Mouse (Mus musculus) intestine, embryonic 15.5 days (tissue): ENCODE measurements around the gene Fhl3. TPM values are rescaled to one million over a fixed set of nuclear protein-coding genes. Genes with fewer than 3 reads are reported as not detected.

Experiments used
- ATAC-seq: fragments of 200-750 bp; cut with Nextera tagmentation; 2 replicates; pipeline ENCODE4 v1.8.0; 2017; ENCODE audit warnings: moderate TSS enrichment, moderate library complexity
- H3K27ac ChIP-seq: fragments of 300-500 bp; sonication (generic); 2 replicates; pipeline ENCODE4 v1.5.1; 2015; ENCODE audit warnings: mild to moderate bottlenecking, inconsistent platforms
- H3K27me3 ChIP-seq: fragments of 300-500 bp; sonication (generic); replicated peaks from 2 replicates; pipeline ENCODE4 v1.6.1; 2015; ENCODE audit warnings: inconsistent platforms
- H3K36me3 ChIP-seq: fragments of 300-500 bp; sonication (generic); 2 replicates; pipeline ENCODE4 v1.6.1; 2015; ENCODE audit warnings: inconsistent platforms
- H3K4me1 ChIP-seq: fragments of 300-500 bp; sonication (generic); replicated peaks from 2 replicates; pipeline ENCODE4 v1.6.1; 2015; ENCODE audit warnings: inconsistent platforms
- H3K4me2 ChIP-seq: fragments of 300-500 bp; sonication (generic); replicated peaks from 2 replicates; pipeline ENCODE4 v1.6.1; 2015; ENCODE audit warnings: mild to moderate bottlenecking, inconsistent platforms
- H3K4me3 ChIP-seq: fragments of 300-500 bp; sonication (generic); replicated peaks from 2 replicates; pipeline ENCODE4 v1.5.1; 2015; ENCODE audit warnings: inconsistent platforms
- H3K9ac ChIP-seq: fragments of 300-500 bp; sonication (generic); 2 replicates; pipeline ENCODE4 v1.6.1; 2015; ENCODE audit warnings: inconsistent platforms
- H3K9me3 ChIP-seq: fragments of 300-500 bp; sonication (generic); 2 replicates; pipeline ENCODE4 v1.6.1; 2016; ENCODE audit warnings: inconsistent platforms
- WGBS: fragments of 180-500 bp; shearing (Covaris S2); methylation state at CpG from one replicate; pipeline ENCODE4 v1.1.7; 2015; 5-methylcytosine and 5-hydroxymethylcytosine counted together
- polyA plus RNA-seq: library from polyadenylated mRNA; unstranded; fragments of >200 nt; fragmentation: Nextera tagmentation; extraction: Ambion mirVana; gene quantifications from 2 replicates; pipeline ENCODE4 v1.2.1, GENCODE M21; 2015

Gene Fhl3
- polyA plus RNA-seq: 8.8 and 11.8 TPM in 2 replicates

DNA sequence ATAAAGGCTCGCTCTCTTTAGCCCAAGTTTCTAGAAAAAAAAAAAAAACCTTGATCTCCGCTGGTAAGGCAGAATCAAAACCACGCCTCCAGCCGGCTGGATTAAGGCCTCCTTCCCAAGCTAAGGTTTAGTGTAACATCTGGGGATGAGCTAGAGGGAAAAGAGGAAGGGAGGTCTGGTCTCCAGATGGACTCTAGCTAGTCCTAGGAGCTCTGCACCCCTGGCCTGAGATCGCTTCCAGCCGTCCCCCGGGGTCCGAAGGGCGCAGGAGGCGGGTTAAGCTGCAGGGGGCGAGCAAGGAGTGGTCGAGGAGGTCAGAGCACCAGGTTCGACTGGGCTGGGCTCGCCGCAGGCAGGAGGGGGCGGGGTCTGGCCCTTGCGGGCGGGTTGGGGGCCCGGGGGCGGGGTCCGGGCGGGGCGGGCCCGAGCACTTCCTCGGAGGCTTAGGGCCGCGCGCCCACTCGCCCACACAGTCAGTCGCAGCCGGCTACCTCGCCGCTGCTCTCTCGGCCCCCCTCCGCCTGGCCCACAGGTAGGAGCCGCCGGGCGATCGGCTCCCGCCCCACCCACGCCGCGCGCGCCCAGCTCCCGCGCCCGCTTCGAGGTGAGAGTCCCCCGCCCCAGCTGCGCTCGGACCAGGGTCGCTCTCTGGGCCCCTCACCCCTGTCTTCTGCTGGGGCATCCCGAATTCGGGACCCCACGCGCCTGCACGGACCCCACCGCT lies at the start of gene Fhl3:
TSS of gene Fhl3 (plus strand) at position 454 of the 724 bp plus-strand sequence.
- Histone ChIP-seq H3K4me1 (peaks cover 43% of the 10 kb centered on the region), H3K27me3 (no peaks in the 10 kb centered on the region), H3K9me3 (no peaks in the 10 kb centered on the region), H3K36me3 (no peaks in the 10 kb centered on the region), H3K4me2 (peak within 1 kb of the TSS; percentile 78), H3K4me3 (peak within 1 kb of the TSS; percentile 69), H3K27ac (peak within 1 kb of the TSS; percentile 89), H3K9ac (peak within 1 kb of the TSS; percentile 76)
- ATAC-seq: peak; percentile 79
- WGBS: 0% methylated on average over 59 of the region's 59 CpGs

DNA sequence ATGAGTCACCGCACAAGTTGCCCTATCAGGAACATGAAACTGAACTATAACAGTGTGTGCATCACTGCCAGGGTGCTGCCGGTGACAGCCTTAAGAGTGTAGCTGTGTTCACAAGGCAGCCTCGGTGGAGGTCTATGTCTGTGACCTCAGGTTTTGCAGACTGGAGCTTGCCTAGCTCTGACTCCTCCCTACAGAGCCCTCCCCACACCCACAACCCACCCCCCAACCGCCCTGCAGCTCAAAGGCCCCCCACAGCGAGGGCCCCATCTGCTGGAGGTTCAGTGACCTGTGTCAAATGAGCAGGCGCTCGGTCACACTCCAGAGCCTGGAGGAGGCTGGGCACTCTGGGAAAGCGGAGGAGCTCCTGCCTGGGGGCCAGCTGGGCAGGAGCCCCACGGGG lies 47.6 kb upstream of the Fhl3 start:
- peaks cover 50% of the 10 kb centered on the region for H3K27me3 ChIP-seq
- H3K4me2 ChIP-seq: no peak overlapping the region
- H3K4me3 ChIP-seq: no peak overlapping the region
- H3K9me3 ChIP-seq: no peaks in the 10 kb centered on the region
- ATAC-seq: no peak
- no peak overlapping the region for H3K9ac ChIP-seq
- no peaks in the 10 kb centered on the region for H3K36me3 ChIP-seq
- H3K27ac ChIP-seq: no peak overlapping the region
- 10% methylated on average over 9 of the region's 9 CpGs for WGBS
- peaks cover 18% of the 10 kb centered on the region for H3K4me1 ChIP-seq

DNA sequence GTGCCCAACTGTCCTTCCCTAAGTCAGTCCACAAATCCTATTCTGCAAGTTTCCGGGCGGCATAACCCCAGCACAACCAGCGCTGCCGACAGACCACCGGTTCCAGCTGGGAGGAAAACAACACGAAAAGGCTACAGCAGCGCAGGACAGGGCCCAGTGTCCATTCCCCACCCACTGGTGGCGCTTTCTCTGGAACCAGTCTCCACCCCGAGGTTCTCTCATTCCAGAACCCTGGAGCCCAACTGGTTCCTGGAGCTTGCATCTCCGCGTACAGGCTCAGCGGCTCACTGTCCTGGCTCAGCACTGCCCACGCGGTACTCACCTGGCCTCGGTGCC lies 44.0 kb upstream of the Fhl3 start, which contains the start of gene Pou3f1:
TSS of gene Pou3f1 (plus strand) at position 290 of the 336 bp plus-strand sequence.
- no peaks in the 10 kb centered on the region for H3K36me3 ChIP-seq
- no peak for ATAC-seq
- H3K4me1 ChIP-seq: peaks cover 32% of the 10 kb centered on the region
- H3K9ac ChIP-seq: peak within 1 kb of the TSS; percentile 28
- H3K4me3 ChIP-seq: peak within 1 kb of the TSS; percentile 65
- H3K9me3 ChIP-seq: no peaks in the 10 kb centered on the region
- H3K4me2 ChIP-seq: peak within 1 kb of the TSS; percentile 96
- no peak within 1 kb of the TSS for H3K27ac ChIP-seq
- 2% methylated on average over 15 of the region's 15 CpGs for WGBS
- H3K27me3 ChIP-seq: peaks cover 77% of the 10 kb centered on the region

DNA sequence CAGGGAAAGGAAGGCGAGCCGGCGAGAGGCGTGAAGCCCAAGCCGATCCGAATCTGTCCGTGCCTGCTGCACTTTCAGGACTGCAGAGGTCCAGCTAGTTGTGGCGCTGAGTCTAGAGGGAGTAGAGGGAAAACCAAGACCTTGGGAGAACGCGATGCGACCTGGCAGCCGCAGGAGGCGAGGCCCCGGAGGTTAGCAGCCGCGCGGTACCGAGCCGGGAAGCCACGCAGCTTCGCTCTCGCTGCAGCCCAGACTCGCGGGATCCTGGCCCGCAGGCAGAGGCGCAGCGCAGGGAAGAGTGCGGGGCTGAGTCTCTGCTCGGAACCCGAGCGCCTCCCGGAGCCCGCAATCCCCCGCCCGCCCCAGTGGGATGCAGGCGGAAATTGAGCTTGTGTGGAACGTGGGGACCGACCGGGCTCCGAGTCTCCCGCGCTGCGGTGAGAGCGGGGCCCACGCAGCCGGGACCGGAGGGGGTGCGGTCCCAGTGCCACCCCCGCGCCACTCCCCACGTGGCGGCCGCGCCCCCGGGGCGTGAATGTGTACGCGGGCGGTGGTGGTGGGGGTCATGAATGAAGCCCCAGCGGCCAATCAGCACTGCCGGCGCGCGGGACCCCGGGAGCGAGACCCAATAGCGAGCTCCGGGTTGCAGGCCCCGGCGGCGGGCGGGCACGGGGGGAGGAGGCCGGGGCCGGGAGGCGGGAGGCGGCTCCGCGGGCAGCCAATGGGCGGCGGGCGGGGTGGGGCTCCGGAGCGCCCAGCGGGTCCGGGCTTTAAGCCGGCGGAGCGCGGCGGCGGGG lies 43.4 kb upstream of the Fhl3 start:
- Histone ChIP-seq H3K4me3 (peak overlapping the region; percentile 65), H3K4me2 (peak overlapping the region; percentile 96), H3K4me1 (peaks cover 32% of the 10 kb centered on the region), H3K27me3 (peaks cover 83% of the 10 kb centered on the region), H3K36me3 (no peaks in the 10 kb centered on the region), H3K9me3 (no peaks in the 10 kb centered on the region), H3K27ac (no peak overlapping the region), H3K9ac (peak overlapping the region; percentile 28)
- under 1% methylated on average over 73 of the region's 92 CpGs for WGBS
- peak; percentile 96 for ATAC-seq

DNA sequence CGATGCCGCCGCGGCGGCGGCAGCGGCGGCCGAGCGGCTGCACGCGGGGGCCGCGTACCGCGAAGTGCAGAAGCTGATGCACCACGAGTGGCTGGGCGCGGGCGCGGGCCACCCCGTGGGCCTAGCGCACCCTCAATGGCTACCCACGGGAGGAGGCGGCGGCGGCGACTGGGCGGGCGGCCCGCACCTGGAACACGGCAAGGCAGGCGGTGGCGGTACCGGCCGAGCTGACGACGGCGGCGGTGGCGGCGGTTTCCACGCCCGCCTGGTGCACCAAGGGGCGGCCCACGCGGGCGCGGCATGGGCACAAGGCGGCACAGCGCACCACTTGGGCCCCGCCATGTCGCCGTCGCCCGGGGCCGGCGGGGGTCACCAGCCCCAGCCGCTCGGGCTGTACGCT lies 42.7 kb upstream of the Fhl3 start:
- H3K9me3 ChIP-seq: no peaks in the 10 kb centered on the region
- H3K4me1 ChIP-seq: peaks cover 32% of the 10 kb centered on the region
- peak overlapping the region; percentile 96 for H3K4me2 ChIP-seq
- WGBS: under 1% methylated on average over 50 of the region's 61 CpGs
- peaks cover 84% of the 10 kb centered on the region for H3K27me3 ChIP-seq
- no peak overlapping the region for H3K27ac ChIP-seq
- ATAC-seq: no peak; the same call in 1 of the 2 replicates
- no peaks in the 10 kb centered on the region for H3K36me3 ChIP-seq
- H3K4me3 ChIP-seq: peak overlapping the region; percentile 65
- peak overlapping the region; percentile 28; the same call in 1 of the 2 replicates for H3K9ac ChIP-seq

DNA sequence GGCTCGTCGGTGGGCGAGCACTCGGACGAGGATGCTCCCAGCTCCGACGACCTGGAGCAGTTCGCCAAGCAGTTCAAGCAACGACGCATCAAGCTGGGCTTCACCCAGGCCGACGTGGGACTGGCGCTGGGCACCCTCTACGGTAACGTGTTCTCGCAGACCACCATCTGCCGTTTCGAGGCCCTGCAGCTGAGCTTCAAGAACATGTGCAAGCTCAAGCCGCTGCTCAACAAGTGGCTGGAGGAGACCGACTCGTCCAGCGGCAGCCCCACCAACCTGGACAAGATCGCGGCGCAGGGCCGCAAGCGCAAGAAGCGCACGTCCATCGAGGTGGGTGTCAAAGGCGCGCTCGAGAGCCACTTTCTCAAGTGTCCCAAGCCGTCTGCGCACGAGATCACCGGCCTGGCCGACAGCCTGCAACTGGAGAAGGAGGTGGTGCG lies 42.1 kb upstream of the Fhl3 start:
- Histone ChIP-seq H3K27ac (no peak overlapping the region), H3K27me3 (peaks cover 90% of the 10 kb centered on the region), H3K9ac (no peak overlapping the region), H3K9me3 (no peaks in the 10 kb centered on the region), H3K4me3 (peak overlapping the region; percentile 65), H3K4me1 (peaks cover 29% of the 10 kb centered on the region), H3K4me2 (peak overlapping the region; percentile 96), H3K36me3 (no peaks in the 10 kb centered on the region)
- ATAC-seq: no peak
- under 1% methylated on average over 39 of the region's 39 CpGs for WGBS

DNA sequence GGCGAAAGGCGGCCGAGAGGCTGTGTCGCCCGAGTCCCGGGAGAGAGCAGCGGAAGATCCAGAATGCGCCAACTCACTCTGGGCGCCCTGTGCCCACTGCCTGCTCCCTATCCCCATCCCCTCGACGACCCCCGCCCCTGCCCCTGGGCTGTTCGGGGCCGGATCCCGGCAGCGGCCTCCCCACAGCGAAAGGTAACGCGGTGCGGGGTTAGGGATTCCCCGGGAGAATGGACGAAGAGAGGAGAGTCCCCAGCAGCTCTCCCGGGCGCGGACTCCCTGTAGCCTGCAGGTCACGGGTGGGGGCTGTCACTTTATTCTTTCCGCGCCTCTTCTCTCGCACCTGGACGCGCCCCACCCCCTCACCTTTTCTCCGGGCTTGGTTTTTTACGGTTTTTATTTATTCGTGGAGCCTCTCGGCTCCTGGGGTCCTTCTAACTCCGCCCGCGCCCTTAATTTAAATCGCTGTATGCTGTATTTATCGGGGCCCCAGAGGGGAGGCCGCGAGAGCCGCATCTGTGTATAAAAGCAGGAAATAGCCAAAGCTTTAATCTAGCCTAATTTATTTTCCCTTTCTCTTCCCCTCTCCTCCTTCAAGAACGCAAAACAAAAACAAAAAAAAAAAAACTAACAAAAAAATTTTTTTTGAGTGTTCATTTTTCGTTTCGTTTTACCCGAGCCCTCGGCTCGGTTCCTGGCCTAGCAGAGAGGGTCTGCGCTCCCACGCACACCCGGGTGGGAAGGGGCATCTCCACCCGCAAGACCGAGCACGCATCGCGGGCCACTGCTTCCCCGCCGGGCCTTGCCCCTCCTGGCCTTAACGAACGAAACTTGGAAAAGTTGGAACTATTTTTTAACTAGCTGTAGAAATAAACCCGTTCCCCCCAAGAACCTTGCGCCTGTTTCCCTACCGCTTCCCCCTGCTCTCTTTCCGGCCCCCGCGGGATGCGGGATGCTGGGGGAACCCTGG lies 41.0 kb upstream of the Fhl3 start:
- peaks cover 29% of the 10 kb centered on the region for H3K4me1 ChIP-seq
- H3K4me3 ChIP-seq: peak overlapping the region; percentile 22
- no peak overlapping the region for H3K27ac ChIP-seq
- no peak for ATAC-seq
- peaks cover 88% of the 10 kb centered on the region for H3K27me3 ChIP-seq
- peak overlapping the region; percentile 96 for H3K4me2 ChIP-seq
- H3K9ac ChIP-seq: no peak overlapping the region
- H3K36me3 ChIP-seq: no peaks in the 10 kb centered on the region
- no peaks in the 10 kb centered on the region for H3K9me3 ChIP-seq
- WGBS: 2% methylated on average over 67 of the region's 68 CpGs

DNA sequence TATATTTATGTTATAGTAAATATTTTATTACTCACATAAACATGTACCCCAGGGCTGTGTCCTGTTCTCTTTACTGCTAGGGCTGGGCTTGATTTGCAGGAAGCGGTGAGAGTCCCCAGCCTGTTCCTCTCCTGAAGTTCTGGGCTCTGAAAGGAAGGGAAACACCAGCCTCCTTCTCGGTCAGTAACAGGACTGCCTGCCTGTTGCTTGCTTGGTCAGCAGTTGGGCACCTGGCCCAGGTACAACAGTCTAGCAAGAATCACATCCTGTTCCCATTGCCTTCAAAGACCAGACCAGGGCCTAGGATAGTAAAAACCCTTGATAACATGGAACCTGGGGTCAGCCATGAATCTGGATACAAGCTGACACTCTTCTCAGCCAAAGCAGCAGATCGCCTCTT lies 39.9 kb upstream of the Fhl3 start:
- no peak overlapping the region for H3K4me3 ChIP-seq
- H3K36me3 ChIP-seq: no peaks in the 10 kb centered on the region
- no peak overlapping the region for H3K27ac ChIP-seq
- no peak overlapping the region for H3K4me2 ChIP-seq
- WGBS: 53% methylated on average over 3 of the region's 3 CpGs
- peaks cover 29% of the 10 kb centered on the region for H3K4me1 ChIP-seq
- no peaks in the 10 kb centered on the region for H3K9me3 ChIP-seq
- no peak overlapping the region for H3K9ac ChIP-seq
- H3K27me3 ChIP-seq: peaks cover 82% of the 10 kb centered on the region
- ATAC-seq: no peak

DNA sequence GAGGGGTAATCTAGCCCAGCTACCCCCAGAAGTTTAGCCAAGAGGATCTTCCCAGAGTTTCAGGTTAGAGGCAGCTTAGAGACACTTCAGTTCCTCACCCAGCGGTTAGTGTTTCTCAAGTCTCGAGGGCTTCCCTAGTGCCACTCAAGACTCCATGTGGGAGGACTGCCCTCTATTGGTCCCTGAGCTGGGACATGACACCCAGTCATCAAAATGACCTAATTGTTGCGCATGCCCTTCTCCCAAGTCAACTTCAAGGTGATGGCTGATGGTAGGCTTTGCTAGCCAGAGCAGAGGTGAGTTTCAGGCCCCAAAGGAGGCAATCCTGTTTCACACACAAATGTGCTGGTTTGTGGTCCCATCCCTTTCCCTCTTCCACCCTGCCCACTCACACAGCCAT lies 37.5 kb upstream of the Fhl3 start:
- no peak overlapping the region for H3K4me3 ChIP-seq
- peaks cover 13% of the 10 kb centered on the region for H3K4me1 ChIP-seq
- no peak for ATAC-seq
- 45% methylated on average over 3 of the region's 3 CpGs for WGBS
- H3K9me3 ChIP-seq: no peaks in the 10 kb centered on the region
- H3K9ac ChIP-seq: no peak overlapping the region
- H3K4me2 ChIP-seq: no peak overlapping the region
- no peak overlapping the region for H3K27ac ChIP-seq
- H3K36me3 ChIP-seq: no peaks in the 10 kb centered on the region
- peaks cover 71% of the 10 kb centered on the region for H3K27me3 ChIP-seq

DNA sequence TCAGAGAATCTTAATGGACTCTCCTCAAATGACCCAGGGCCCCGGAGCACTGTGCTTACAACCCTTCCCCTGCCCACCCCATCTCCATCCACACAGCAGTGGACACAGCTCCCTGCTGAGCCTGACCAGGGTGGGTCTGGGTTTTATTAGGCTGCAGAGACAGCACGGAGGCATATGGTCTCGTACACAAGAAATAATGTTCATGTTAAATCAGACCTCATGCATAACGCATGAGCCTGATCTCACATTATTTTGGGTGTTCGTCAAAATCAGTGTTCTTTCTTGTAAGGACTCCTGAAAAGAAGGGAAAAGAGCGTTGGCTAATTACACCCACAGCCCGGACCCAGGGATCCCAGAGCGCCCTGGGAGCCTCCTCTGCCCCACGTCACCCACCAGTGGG lies 36.3 kb upstream of the Fhl3 start:
- H3K27me3 ChIP-seq: peaks cover 61% of the 10 kb centered on the region
- no peaks in the 10 kb centered on the region for H3K36me3 ChIP-seq
- H3K4me2 ChIP-seq: no peak overlapping the region
- ATAC-seq: no peak
- H3K9ac ChIP-seq: no peak overlapping the region
- no peaks in the 10 kb centered on the region for H3K9me3 ChIP-seq
- H3K27ac ChIP-seq: no peak overlapping the region
- H3K4me1 ChIP-seq: peaks cover 4% of the 10 kb centered on the region; the same call in 1 of the 2 replicates
- WGBS: 71% methylated on average over 9 of the region's 9 CpGs
- no peak overlapping the region for H3K4me3 ChIP-seq

DNA sequence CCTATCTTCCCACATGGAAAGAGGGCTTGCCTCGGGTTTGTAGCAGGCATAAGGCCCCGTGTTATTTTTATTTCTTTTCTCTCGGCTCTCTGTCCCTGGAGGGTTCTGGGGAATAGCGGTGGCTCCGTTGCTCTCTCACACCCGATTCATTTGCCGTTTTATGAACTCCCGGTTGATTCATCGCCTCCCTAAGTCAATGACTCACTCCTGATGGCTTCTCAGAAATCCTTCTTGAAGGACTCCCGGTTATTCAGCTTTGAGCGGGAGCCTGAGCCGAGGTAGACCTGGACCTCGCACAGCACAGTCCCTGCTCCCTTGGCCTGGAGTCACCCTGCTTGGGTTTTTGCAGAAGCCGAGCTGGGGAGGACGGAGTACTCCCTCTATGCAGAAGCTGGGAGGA lies 35.9 kb upstream of the Fhl3 start:
- ATAC-seq: no peak
- Histone ChIP-seq H3K27me3 (peaks cover 57% of the 10 kb centered on the region), H3K4me3 (no peak overlapping the region), H3K36me3 (no peaks in the 10 kb centered on the region), H3K9ac (no peak overlapping the region), H3K27ac (no peak overlapping the region), H3K9me3 (no peaks in the 10 kb centered on the region), H3K4me1 (no peaks in the 10 kb centered on the region), H3K4me2 (no peak overlapping the region)
- WGBS: 73% methylated on average over 15 of the region's 15 CpGs
